Mouse (Mus musculus): ENCODE results near the gene Dynlrb2. TPM values are rescaled to one million over a fixed set of nuclear protein-coding genes. Genes with fewer than 3 reads are reported as not detected.

The Dynlrb2 gene
- total and polyA plus RNA-seq, 3 experiments = not detected

DNA sequence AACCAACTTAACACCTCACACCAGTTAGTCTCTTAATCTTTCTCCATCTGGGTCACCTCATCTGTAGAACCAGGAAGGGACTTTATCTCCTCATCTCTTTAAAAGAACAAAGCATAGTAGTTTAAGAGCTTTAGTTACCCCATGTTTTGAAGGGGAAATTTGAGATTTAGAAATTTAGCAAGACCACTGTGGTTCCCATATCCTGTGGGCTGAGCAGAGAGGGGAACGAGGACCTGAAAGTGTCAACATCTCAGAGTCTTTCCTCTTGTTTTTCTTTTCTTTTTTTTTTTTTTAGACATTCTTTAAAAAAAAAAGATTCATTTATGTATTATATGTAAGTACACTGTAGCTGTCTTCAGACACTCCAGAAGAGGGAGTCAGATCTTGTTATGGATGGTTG lies 38.6 kb downstream of the Dynlrb2 start:
- Histone ChIP-seq H3K4me2 (ENCODE audit: insufficient read depth, low read depth, poor library complexity, severe bottlenecking) (no peak overlapping the region), H3K9me3 (replicated peaks; ENCODE audit: low read length) (no peaks in the 10 kb centered on the region), H3K27ac (ENCODE audit: insufficient read depth, low read depth) (no peak overlapping the region), H3K9ac (ENCODE audit: insufficient read depth, low read depth) (no peak overlapping the region), H3K27me3 (replicated peaks) (no peaks in the 10 kb centered on the region), H3K4me3 (replicated peaks in 1 of 3; ENCODE audit: low read depth in 2 of 3, low read length in 2 of 3, poor library complexity in 1 of 3) (no peak overlapping the region), H3K4me1 (ENCODE audit: control insufficient read depth in 1 of 2, insufficient read depth in 2 of 2) (no peaks in the 10 kb centered on the region), H3K36me3 (replicated peaks in 1 of 2; ENCODE audit: control insufficient read depth in 1 of 2, insufficient read depth in 1 of 2, low read length in 1 of 2) (no peaks in the 10 kb centered on the region), H3K79me2 (replicated peaks; ENCODE audit: control insufficient read depth, extremely low read depth, insufficient read depth, poor library complexity, severe bottlenecking) (no peaks in the 10 kb centered on the region)
- in situ Hi-C loops (cut with MboI; ENCODE audit: low pct_ligation_motif_present, low pct_unique_long_range_greater_than_20kb, low sequenced_read_pairs) = no loop called here
- dilution Hi-C loops (cut with MboI; ENCODE audit: extremely low pct_ligation_motif_present, extremely low pct_unique_long_range_greater_than_20kb, low sequenced_read_pairs) = no loop called here
- no peak for DNase-seq (ENCODE audit: extremely low read depth)
- TF ChIP-seq PAX5 (IDR thresholded peaks at IDR 0.05; ENCODE audit: low read length) (no peak), E2F4 (IDR thresholded peaks at IDR 0.05; ENCODE audit: insufficient replicate concordance, low read depth, low read length) (no peak), MYC (IDR thresholded peaks at IDR 0.05; ENCODE audit: low read depth, low read length) (no peak), IRF4 (IDR thresholded peaks at IDR 0.05; ENCODE audit: low read depth, low read length) (no peak), NRF1 (IDR thresholded peaks at IDR 0.05; ENCODE audit: low read depth, low read length) (no peak), CTCF (conservative IDR thresholded peaks at IDR 0.05 in 1 of 2, IDR thresholded peaks at IDR 0.05 in 1 of 2; ENCODE audit: low read depth in 2 of 2, low read length in 2 of 2) (no peak), ZKSCAN1 (IDR thresholded peaks at IDR 0.05; ENCODE audit: borderline replicate concordance, low read depth, low read length) (no peak), MXI1 (IDR thresholded peaks at IDR 0.05; ENCODE audit: low read depth, low read length) (no peak)

- in situ Hi-C loops (cut with MboI; ENCODE audit: low pct_ligation_motif_present, low pct_unique_long_range_greater_than_20kb, low sequenced_read_pairs) = no loop called here
- Histone ChIP-seq H3K4me2 (ENCODE audit: insufficient read depth, low read depth, poor library complexity, severe bottlenecking) (no peak overlapping the region), H3K4me1 (ENCODE audit: control insufficient read depth in 1 of 2, insufficient read depth in 2 of 2) (peaks cover 13 to 17% of the 10 kb centered on the region in 2 experiments), H3K27ac (ENCODE audit: insufficient read depth, low read depth) (no peak overlapping the region), H3K79me2 (replicated peaks; ENCODE audit: control insufficient read depth, extremely low read depth, insufficient read depth, poor library complexity, severe bottlenecking) (no peaks in the 10 kb centered on the region), H3K4me3 (replicated peaks in 1 of 3; ENCODE audit: low read depth in 2 of 3, low read length in 2 of 3, poor library complexity in 1 of 3) (no peak overlapping the region), H3K9ac (ENCODE audit: insufficient read depth, low read depth) (no peak overlapping the region), H3K36me3 (replicated peaks in 1 of 2; ENCODE audit: control insufficient read depth in 1 of 2, insufficient read depth in 1 of 2, low read length in 1 of 2) (no peaks in the 10 kb centered on the region), H3K9me3 (replicated peaks; ENCODE audit: low read length) (peaks cover 4% of the 10 kb centered on the region), H3K27me3 (replicated peaks) (no peaks in the 10 kb centered on the region)
- peak; percentile 70 for DNase-seq (ENCODE audit: extremely low read depth)
- dilution Hi-C loops (cut with MboI; ENCODE audit: extremely low pct_ligation_motif_present, extremely low pct_unique_long_range_greater_than_20kb, low sequenced_read_pairs) = no loop called here
- TF ChIP-seq KAT2A (IDR thresholded peaks at IDR 0.05; ENCODE audit: insufficient replicate concordance, low read length) (no peak), USF2 (conservative IDR thresholded peaks at IDR 0.05; ENCODE audit: low read depth, low read length) (no peak), POLR2AphosphoS2 (IDR thresholded peaks at IDR 0.05; ENCODE audit: low read depth, low read length) (no peak), ETS1 (conservative IDR thresholded peaks at IDR 0.05; ENCODE audit: low read depth, low read length) (peak; percentile 86), BHLHE40 (IDR thresholded peaks at IDR 0.05; ENCODE audit: low read depth, low read length) (peak; percentile 96), MEF2A (IDR thresholded peaks at IDR 0.05; ENCODE audit: borderline replicate concordance, low read depth, low read length) (peak; percentile 90), IRF4 (IDR thresholded peaks at IDR 0.05; ENCODE audit: low read depth, low read length) (peak; percentile 80), MYC (IDR thresholded peaks at IDR 0.05; ENCODE audit: low read depth, low read length) (peak; percentile 71; the same call in 1 of the 2 replicates), MAX (IDR thresholded peaks at IDR 0.05; ENCODE audit: low read length) (peak; percentile 52; the same call in 1 of the 2 replicates), CHD2 (IDR thresholded peaks at IDR 0.05; ENCODE audit: low read length) (no peak), MAFK (IDR thresholded peaks at IDR 0.05; ENCODE audit: insufficient replicate concordance, low read length) (peak; percentile 54; the same call in 1 of the 2 replicates), TCF12 (IDR thresholded peaks at IDR 0.05; ENCODE audit: low read depth, low read length) (no peak), JUN (IDR thresholded peaks at IDR 0.05; ENCODE audit: insufficient read depth, low read depth, low read length) (peak; percentile 79), JUND (conservative IDR thresholded peaks at IDR 0.05; ENCODE audit: low read depth, low read length) (peak; percentile 40; the same call in 1 of the 2 replicates), POLR2A (IDR thresholded peaks at IDR 0.05; ENCODE audit: low read depth, low read length) (no peak), MAZ (IDR thresholded peaks at IDR 0.05; ENCODE audit: low read depth, low read length) (no peak), HCFC1 (IDR thresholded peaks at IDR 0.05; ENCODE audit: low read depth, low read length) (no peak), ELF1 (IDR thresholded peaks at IDR 0.05; ENCODE audit: low read depth, low read length) (no peak), EP300 (IDR thresholded peaks at IDR 0.05; ENCODE audit: low read length) (peak; percentile 82), TBP (conservative IDR thresholded peaks at IDR 0.05; ENCODE audit: low read depth, low read length) (no peak)
Measured at GRCm38 (mm10) chr8:116552255-116552654, 47.5 kb downstream of the Dynlrb2 start.

Data from CH12.LX (cell line).